Mouse (Mus musculus) c-Kit-positive CD71-positive TER-119-positive erythroid progenitor cells, embryonic 14.5 days (primary cell): ENCODE results near the gene Rab10.

Experiments used
- DNase-seq: peaks from one replicate; pipeline ENCODE4 v3.0.0-alpha.2; 2013; ENCODE audit warnings: low spot score

Gene Rab10

GRCm38 (mm10) chr12:3236163-3236641 is 73.6 kb downstream of the Rab10 start:
- DNase-seq: no peak

- DNase-seq: peak; percentile 87
Observed at GRCm38 (mm10) chr12:3235646-3236161, 74.1 kb downstream of the Rab10 start.

- DNase-seq: peak; percentile 93
Observed at GRCm38 (mm10) chr12:3235124-3235631, 74.6 kb downstream of the Rab10 start.

GRCm38 (mm10) chr12:3234061-3234460 is 75.7 kb downstream of the Rab10 start:
- DNase-seq: no peak

- DNase-seq: no peak
Observed at GRCm38 (mm10) chr12:3223352-3223751, 86.4 kb downstream of the Rab10 start.

- DNase-seq: no peak
Observed at GRCm38 (mm10) chr12:3210181-3210580, 99.6 kb downstream of the Rab10 start.

- DNase-seq: no peak
Observed at GRCm38 (mm10) chr12:3209163-3209562, 100.6 kb downstream of the Rab10 start.
